Mouse (Mus musculus) central nervous system, embryonic 18 days (tissue): ENCODE data around the gene Tbxas1. TPM values are rescaled to one million over a fixed set of nuclear protein-coding genes. Genes with fewer than 3 reads are reported as not detected.

Source experiments
- polyA plus RNA-seq: library from polyadenylated mRNA; depleted of rRNA; stranded (reverse); fragments of >200 nt; gene quantifications from 2 replicates; pipeline ENCODE4 v1.2.3, GENCODE M21; 2012; rRNA removed

Gene Tbxas1
- polyA plus RNA-seq, result 0.91 and 1.1 TPM in 2 replicates

GRCm38 (mm10) chr6:38875258-38876070 is at the start of gene Tbxas1:
TSS of gene Tbxas1 (plus strand) at chr6:38875404.

GRCm38 (mm10) chr6:38876071-38876911 is 1.1 kb downstream of the Tbxas1 start, which contains the start of gene Hipk2:
TSS of gene Hipk2 (minus strand) at chr6:38876165.

GRCm38 (mm10) chr6:39117584-39118455 is 242.6 kb downstream of the Tbxas1 start, which contains the start of gene Parp12:
TSS of gene Parp12 (minus strand) at chr6:39118349.

Other genes starting within 250 kb of the Tbxas1 start
- 0.21 and 0.28 TPM in 2 replicates for gene Klrg2, start 238.2 kb upstream of the Tbxas1 start, polyA plus RNA-seq
- 80.6 and 81.0 TPM in 2 replicates for gene Clec2l, start 212.3 kb upstream of the Tbxas1 start, polyA plus RNA-seq
- 15.7 and 16.9 TPM in 2 replicates for gene Hipk2, start 761 bp downstream of the Tbxas1 start, polyA plus RNA-seq
- 6.3 and 8.4 TPM in 2 replicates for gene Parp12, start 242.9 kb downstream of the Tbxas1 start, polyA plus RNA-seq